Mouse (Mus musculus) lung, adult 2 months (tissue): ENCODE data around the gene Kcne1. TPM values are rescaled to one million over a fixed set of nuclear protein-coding genes. Genes with fewer than 3 reads are reported as not detected.

Source experiments
- DNase-seq: peaks from one replicate; pipeline ENCODE4 v3.0.0; 2022
- H3K4me1 ChIP-seq: fragments of 200-500 bp; 2 replicates; pipeline ENCODE4 v1.6.1; 2011; ENCODE audit warnings: low read length; ENCODE audit not compliant: control insufficient read depth, insufficient read depth
- H3K4me3 ChIP-seq: fragments of 200-500 bp; replicated peaks from 2 replicates; pipeline ENCODE3; 2011; ENCODE audit warnings: low read depth, mild to moderate bottlenecking, control low read depth, low read length; ENCODE audit errors: extremely low read depth
- CTCF ChIP-seq: fragments of 200-500 bp; IDR thresholded peaks from 2 replicates; pipeline ENCODE4 v1.5.1; 2011; ENCODE audit warnings: mild to moderate bottlenecking, low read length, control low read depth; ENCODE audit not compliant: insufficient read depth
- POLR2A ChIP-seq: fragments of 200-500 bp; IDR thresholded peaks from 2 replicates; pipeline ENCODE4 v1.6.1; 2011; ENCODE audit warnings: low read depth, mild to moderate bottlenecking, control low read depth, low read length, borderline replicate concordance; ENCODE audit errors: extremely low read depth
- whole genome bisulfite sequencing: fragments of 180-500 bp; shearing (Covaris S2); methylation state at CpG from one replicate; pipeline ENCODE4 v1.1.7; 2018; 5-methylcytosine and 5-hydroxymethylcytosine counted together
- polyA plus RNA-seq: library from polyadenylated mRNA; depleted of rRNA; stranded (reverse); fragments of >200 nt; gene quantifications from 2 replicates; pipeline ENCODE4 v1.2.3, GENCODE M21; 2012

Kcne1 gene
- polyA plus RNA-seq, 1 experiment, result not detected

DNA sequence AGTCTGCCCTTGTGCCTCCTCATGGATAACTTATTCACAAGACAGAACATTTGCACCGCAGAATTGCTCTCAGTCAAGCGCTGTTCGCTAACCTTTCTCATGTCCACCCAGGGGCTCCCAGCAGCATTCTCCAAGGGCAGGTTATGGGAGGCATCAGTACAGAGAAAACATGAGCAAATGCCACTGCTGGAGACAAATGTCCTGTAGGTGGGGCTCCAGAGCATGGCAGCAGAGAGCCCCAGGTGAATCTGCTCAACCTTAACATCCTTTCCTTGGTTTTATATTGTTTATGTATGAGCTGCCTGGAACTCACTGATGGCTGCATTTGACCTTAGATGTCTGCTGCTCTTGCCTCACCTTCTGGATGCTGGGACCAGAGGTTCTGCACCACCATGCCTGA is 34.5 kb upstream of the Kcne1 start:
- TF ChIP-seq POLR2A, result no peak
- peak; percentile 40; the same call in 1 of the 2 replicates for TF ChIP-seq CTCF
- H3K4me1 ChIP-seq, result peaks cover 14% of the 10 kb centered on the region
- WGBS, result 96% methylated on average over 3 of the region's 3 CpGs
- no peak overlapping the region for H3K4me3 ChIP-seq
- no peak for DNase-seq

DNA sequence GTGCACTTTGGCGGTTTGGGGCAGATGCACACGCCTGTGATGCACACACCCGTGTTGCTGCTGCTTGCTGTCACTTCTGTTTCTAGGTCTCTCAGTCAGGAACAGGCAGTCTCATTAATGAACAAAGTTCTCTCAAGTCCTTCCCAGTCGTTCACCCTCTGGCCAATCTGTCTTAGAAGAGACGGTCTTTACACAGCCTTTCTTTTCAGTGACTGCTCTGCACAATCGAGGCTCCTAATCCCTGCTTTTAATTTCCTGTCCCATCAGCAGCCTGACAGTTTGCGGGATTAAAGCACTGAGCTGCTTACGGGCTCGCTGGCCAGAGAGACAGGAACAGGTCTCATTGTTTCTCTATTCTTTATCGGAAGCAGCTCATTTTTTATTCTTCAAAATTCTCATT is 28.4 kb upstream of the Kcne1 start:
- TF ChIP-seq CTCF (no peak), POLR2A (no peak)
- no peaks in the 10 kb centered on the region for H3K4me1 ChIP-seq
- no peak for DNase-seq
- 71% methylated on average over 10 of the region's 10 CpGs for WGBS
- H3K4me3 ChIP-seq, result no peak overlapping the region

DNA sequence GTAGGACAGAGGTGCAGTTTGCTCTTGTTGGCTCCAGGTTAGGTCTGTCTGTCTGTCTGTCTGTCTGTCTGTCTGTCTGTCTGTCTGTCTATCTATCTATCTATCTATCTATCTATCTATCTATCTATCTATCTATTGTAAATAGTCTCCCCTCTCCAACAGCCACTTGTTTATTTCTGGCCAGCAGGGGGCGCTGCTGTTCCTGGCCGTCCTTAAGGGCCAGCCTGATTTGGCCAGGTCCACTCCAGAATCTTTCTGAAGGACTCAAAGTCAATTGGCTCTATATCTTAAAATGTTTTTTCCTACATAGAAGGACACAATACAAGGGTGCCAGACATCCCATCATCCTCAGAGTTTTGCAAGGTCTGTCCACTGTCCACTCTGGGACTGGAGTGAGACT is 25.8 kb upstream of the Kcne1 start:
- 0% methylated on average over 2 of the region's 2 CpGs for WGBS
- TF ChIP-seq CTCF (peak; percentile 74), POLR2A (no peak)
- Histone ChIP-seq H3K4me3 (no peak overlapping the region), H3K4me1 (no peaks in the 10 kb centered on the region)
- peak; percentile 80 for DNase-seq

DNA sequence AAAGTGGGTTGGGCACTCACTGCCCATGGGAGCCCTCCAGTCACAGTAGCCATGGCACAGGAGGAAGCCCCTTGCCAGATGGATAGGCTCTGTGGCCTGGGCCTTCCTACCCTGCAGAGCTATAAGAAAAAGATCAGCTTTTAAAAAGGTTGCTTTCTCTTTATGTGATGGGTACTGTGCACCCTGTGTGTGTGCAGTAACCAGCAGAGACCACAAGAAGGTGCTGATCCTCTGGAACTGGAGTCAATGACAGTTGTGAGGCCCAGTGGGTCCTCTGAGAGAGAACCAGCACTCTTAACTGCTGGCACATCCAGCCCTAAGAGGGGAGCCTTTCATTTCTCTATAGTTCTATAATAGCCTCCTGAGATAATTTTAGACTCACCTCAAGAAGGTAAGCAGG is 24.1 kb upstream of the Kcne1 start:
- Histone ChIP-seq H3K4me1 (no peaks in the 10 kb centered on the region), H3K4me3 (no peak overlapping the region)
- DNase-seq, result no peak
- TF ChIP-seq POLR2A, result no peak
- TF ChIP-seq CTCF, result no peak

DNA sequence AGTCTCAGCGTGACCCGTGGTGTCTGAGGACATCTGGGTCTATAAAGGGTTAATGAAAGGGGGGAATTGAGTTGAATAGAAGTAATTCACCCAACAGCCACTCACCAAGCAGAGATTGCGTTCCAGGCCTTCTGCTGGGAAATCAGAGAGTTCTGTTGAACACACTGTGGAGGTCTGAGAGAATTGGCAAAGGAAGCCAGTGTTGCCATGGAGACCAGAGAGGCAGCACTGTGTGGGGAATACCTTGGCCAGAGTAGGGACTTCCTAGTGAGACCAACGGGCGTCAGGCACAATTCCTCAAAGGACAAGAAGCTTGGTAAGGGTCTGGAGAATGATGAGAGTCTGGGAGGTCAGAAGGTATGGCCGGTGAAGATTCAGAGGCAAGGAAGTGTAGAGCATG is 23.2 kb upstream of the Kcne1 start:
- DNase-seq, result no peak
- no peaks in the 10 kb centered on the region for H3K4me1 ChIP-seq
- TF ChIP-seq CTCF, result no peak
- no peak for TF ChIP-seq POLR2A
- 51% methylated on average over 6 of the region's 6 CpGs for WGBS
- H3K4me3 ChIP-seq, result no peak overlapping the region

DNA sequence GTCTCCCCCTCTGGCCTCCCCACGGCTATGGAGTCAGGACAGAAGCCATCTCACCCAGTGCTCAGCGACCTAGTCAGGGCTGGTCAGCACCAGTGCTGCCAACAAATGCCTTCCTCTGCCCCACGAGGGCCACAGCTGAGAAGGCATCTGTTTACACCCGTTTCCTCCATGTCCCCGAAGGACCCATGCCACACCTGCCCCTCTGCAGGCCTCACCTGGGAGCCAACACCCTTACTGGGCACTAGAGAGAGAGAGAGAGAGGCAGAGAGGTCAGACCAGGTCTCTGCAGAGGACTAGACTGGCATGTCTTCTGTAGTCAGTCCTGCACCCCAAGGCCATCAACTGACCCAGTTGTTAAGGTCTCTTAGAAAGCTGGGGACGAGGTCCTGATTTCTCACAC is 21.8 kb upstream of the Kcne1 start:
- Histone ChIP-seq H3K4me3 (no peak overlapping the region), H3K4me1 (no peaks in the 10 kb centered on the region)
- no peak for DNase-seq
- no peak for TF ChIP-seq POLR2A
- no peak for TF ChIP-seq CTCF
- WGBS, result 65% methylated on average over 6 of the region's 6 CpGs

DNA sequence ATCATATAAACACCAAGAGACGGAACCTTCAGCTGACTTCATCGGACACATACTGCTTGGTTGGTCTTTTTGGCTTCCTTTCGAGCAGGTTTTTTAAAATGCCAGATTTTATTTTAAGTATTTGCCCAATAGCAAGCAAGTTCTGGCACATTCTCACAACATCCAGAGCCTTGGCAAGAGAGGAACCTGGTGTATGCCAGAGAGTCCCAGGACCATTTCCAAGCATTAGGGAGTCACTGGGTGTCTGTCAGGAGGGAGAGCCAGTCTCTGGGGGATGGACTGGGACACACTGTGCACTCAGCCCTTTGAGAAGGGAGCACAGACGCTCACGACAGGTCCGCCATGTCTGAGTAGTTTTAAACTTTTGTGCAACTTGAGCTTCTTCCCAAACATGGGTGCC is 17.7 kb upstream of the Kcne1 start:
- DNase-seq, result no peak
- 75% methylated on average over 6 of the region's 6 CpGs for WGBS
- TF ChIP-seq CTCF (no peak), POLR2A (no peak)
- no peak overlapping the region for H3K4me3 ChIP-seq
- no peaks in the 10 kb centered on the region for H3K4me1 ChIP-seq

DNA sequence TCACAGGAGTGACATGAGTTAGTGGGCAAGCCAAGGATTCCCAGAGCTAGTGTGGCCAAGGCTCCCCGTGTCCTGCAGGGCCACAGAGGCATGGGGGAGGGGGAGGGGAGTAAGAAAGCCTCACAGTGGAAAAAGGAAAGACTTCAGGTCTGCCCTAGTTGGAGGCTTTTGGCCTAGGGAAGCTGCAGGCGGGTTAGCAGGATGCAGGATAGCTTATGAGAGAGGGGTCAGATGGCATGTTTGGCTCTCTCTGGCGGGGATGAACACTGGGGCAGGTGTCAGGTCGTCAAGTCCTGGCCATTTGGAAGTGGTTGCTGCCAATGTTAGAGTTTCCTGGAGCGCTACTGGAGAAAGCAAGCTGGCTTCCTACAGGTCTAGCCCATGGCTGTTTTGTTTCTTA is 12.4 kb upstream of the Kcne1 start:
- no peak for TF ChIP-seq CTCF
- no peak for TF ChIP-seq POLR2A
- no peak overlapping the region for H3K4me3 ChIP-seq
- H3K4me1 ChIP-seq, result no peaks in the 10 kb centered on the region
- 42% methylated on average over 5 of the region's 5 CpGs for WGBS
- no peak for DNase-seq

DNA sequence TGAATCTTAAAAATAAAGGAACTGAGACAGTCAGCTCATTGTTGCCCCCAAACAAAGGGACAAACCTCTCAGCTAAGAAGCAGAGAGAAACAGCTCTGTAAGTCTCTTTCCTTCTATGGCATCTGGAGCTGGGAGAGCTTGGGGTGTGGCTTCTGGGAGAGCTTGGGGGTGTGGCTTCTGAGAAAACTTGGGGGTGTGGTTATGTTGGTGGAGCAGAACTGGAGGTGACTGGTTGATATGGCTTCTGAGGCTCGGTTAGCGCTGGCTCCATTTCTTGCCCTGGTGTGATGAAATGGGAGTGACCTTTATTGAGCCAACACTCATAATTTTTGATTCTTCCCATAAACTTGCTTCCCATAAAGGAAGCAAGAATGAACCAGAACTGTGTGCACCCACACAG is 10.0 kb upstream of the Kcne1 start:
- Histone ChIP-seq H3K4me1 (no peaks in the 10 kb centered on the region), H3K4me3 (no peak overlapping the region)
- DNase-seq, result no peak
- 33% methylated on average over 2 of the region's 2 CpGs for WGBS
- no peak for TF ChIP-seq CTCF
- no peak for TF ChIP-seq POLR2A

DNA sequence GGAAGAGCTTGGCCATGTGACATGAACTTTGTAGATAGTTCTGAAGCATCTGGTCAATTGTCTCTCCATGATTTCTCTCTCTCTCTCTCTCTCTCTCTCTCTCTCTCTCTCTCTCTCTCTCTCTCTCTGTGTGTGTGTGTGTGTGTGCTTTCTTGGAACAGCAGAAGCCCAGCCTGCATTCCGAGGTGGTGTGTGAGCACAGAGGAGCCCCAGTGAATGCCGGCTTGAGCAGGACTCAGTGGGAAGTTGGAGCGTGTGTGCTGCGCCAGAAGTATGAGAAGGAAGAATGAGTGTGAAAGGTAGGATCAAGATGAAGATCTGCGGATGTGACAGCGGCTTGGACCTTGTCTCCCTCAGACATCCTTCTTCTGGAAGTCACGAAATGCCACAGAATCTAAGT is 6.2 kb upstream of the Kcne1 start:
- no peak for DNase-seq
- no peaks in the 10 kb centered on the region for H3K4me1 ChIP-seq
- H3K4me3 ChIP-seq, result no peak overlapping the region
- TF ChIP-seq CTCF (no peak), POLR2A (no peak)
- 46% methylated on average over 7 of the region's 7 CpGs for WGBS

DNA sequence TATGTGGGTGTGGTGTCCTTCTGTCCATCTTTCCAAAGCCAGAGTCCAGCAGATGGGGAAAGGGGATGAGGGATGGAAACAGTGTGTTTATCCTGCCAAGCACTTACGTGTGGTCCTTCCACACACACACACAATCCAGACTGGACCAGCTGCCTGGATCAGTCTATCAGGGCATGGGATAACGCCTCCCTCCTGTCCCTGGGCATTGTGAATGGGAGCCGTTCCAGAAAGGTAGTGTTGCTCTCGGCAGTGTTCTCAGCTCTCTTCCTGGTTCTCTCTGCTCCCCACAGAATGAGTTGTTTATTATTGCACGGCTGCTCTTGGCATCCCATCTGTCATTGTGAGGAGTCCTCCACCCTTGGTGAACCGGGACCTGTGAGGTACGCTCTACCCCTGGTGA is 1.4 kb upstream of the Kcne1 start:
- 45% methylated on average over 7 of the region's 7 CpGs for WGBS
- DNase-seq, result no peak
- H3K4me1 ChIP-seq, result no peaks in the 10 kb centered on the region

More for the DNA sequence above, 1.4 kb upstream of the Kcne1 start:
- no peak overlapping the region for H3K4me3 ChIP-seq
- TF ChIP-seq POLR2A (no peak), CTCF (no peak)
